Mouse (Mus musculus) liver, postnatal 0 days (tissue): ENCODE measurements at regions not wholly inside any gene's neighbourhood (a gene's known extent, or its start where the extent isn't known, plus 50 kb on each side); places are given as distances from the start of the nearest gene placed in this dataset.

Source experiments
- CTCF ChIP-seq: sonication (generic); IDR thresholded peaks from 2 replicates; pipeline ENCODE4 v1.5.1; 2016; ENCODE audit warnings: antibody characterized with exemption, low read depth
- EP300 ChIP-seq: IDR thresholded peaks from 2 replicates; pipeline ENCODE4 v1.6.1; 2016; ENCODE audit warnings: antibody characterized with exemption, low read depth, mild to moderate bottlenecking

DNA sequence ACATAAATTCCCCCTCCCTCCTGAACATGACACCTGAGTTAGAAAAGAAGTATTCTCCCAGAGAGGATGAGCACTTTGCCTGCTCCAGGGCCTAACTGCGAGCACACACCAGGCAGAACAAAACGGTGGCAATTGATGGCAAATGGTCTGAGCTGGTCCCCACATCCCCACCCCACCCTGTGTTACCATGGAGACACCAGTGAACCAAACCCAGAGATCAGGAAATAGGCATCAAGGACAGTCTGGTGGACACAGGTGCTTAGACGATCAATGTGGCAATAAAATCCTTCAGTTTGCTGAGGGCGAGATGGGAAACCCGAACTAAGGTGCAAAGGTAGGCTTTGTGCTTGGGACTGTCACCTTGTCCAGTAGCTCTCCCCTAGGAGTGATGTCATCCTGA lies 74.0 kb downstream of the Sox9 start:
- no peak for TF ChIP-seq CTCF
- TF ChIP-seq EP300 = no peak
